Mouse (Mus musculus) right cerebral cortex, postnatal 36 days (tissue): ENCODE measurements around the gene Amz2.
A peak's percentile ranks its signal among the peaks of the same experiment; 100 is the strongest.
"Not testable (repeated sequence)": the region's sequence is repeated elsewhere in the genome, so short reads cannot be mapped to it uniquely, and the experiment has no call there.

Experiments
- DNase-seq, 2 experiments: peaks; one replicate each; pipeline ENCODE4 v3.0.0; 2022; ENCODE audit warnings: low spot score in 2 of 2, mixed read lengths in 1 of 2

The Amz2 gene

GRCm38 (mm10) chr11:109470921-109471861 is 45.4 kb downstream of the Amz2 start:
- no peak for DNase-seq

- DNase-seq, result peak in 1 of 2 experiments; percentile 12
These were observed 46.5 kb downstream of the Amz2 start for GRCm38 (mm10) chr11:109472171-109472691.

GRCm38 (mm10) chr11:109472821-109473170 is 47.0 kb downstream of the Amz2 start:
- DNase-seq, result no peak

- peak; percentile 81 to 87 for DNase-seq
These were observed 47.7 kb downstream of the Amz2 start, which contains the start of the genes Arsg and Slc16a6 for GRCm38 (mm10) chr11:109473171-109474085. Gene Arsg (plus strand): TSS chr11:109473374. Gene Slc16a6 (minus strand): TSS chr11:109473598.

GRCm38 (mm10) chr11:109474086-109474742 is 48.5 kb downstream of the Amz2 start:
- no peak for DNase-seq

- no peak for DNase-seq
These were observed 49.1 kb downstream of the Amz2 start for GRCm38 (mm10) chr11:109474836-109475235.

DNA sequence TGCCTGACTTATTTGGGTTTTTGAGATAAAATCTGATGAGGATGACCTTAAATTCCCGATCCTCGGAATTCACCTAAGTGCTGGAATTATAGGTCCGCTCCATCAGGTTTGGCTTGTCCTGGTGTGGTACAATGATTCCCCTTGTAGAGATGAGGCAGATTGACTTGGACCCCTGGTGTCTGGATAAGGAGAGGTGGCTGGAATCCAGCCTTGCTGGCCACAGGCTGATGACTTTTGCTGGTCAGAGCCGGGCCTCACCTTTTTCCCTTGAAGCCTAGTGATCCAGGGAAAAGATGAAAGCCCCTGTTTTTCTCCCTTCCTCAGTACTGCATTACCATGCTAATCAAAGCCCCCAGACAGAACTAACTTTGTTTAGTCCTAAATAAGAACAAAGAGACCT is 50.0 kb downstream of the Amz2 start:
- no peak for DNase-seq

DNA sequence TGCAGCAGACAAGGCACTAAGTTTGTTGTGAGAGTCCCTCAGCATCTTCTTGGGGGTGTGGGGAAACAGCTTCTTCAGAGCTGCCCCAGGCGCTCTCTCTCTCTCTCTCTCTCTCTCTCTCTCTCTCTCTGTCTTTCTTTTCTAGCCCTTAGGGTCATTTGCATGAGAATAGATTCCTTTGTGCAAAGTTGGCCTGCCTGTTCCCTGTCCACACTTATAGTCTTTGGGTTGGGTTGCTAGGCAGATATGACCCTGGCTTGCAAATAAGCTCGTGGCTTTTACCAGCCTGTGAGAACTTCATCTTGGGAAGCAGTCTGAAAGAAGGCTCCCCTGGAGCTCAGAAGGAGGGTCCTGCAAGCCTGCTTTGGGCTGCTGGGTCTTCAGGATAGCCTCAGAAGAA is 50.5 kb downstream of the Amz2 start:
- no peak for DNase-seq

DNA sequence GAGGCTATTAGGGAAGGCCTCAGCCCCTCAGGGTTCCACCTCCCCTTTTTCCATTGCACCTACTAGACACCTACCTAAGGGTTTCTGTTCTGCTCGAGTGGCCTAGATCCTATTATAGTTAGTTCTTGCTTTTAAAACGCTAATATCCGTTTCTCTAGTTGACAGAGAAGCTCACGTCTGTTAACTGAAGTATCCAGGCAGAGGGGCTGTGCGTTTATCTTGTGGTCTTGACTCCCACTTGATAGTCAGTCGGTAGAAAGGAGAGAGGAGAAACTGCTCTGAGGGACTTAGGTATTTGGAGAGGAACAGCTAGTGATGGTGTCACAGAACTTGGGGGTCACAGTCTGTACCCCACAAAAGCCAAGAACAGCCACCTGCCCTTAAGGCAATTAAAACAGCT is 50.9 kb downstream of the Amz2 start:
- DNase-seq, result no peak

- DNase-seq, result no peak
These were observed 52.0 kb downstream of the Amz2 start for GRCm38 (mm10) chr11:109477606-109478380.

GRCm38 (mm10) chr11:109479575-109480285 is 54.0 kb downstream of the Amz2 start:
- DNase-seq, result no peak

- no peak for DNase-seq
These were observed 54.7 kb downstream of the Amz2 start for GRCm38 (mm10) chr11:109480440-109480839.

GRCm38 (mm10) chr11:109485398-109486045 is 59.8 kb downstream of the Amz2 start:
- peak; percentile 23 to 37 for DNase-seq

GRCm38 (mm10) chr11:109487111-109487510 is 61.4 kb downstream of the Amz2 start:
- DNase-seq, result no peak

DNA sequence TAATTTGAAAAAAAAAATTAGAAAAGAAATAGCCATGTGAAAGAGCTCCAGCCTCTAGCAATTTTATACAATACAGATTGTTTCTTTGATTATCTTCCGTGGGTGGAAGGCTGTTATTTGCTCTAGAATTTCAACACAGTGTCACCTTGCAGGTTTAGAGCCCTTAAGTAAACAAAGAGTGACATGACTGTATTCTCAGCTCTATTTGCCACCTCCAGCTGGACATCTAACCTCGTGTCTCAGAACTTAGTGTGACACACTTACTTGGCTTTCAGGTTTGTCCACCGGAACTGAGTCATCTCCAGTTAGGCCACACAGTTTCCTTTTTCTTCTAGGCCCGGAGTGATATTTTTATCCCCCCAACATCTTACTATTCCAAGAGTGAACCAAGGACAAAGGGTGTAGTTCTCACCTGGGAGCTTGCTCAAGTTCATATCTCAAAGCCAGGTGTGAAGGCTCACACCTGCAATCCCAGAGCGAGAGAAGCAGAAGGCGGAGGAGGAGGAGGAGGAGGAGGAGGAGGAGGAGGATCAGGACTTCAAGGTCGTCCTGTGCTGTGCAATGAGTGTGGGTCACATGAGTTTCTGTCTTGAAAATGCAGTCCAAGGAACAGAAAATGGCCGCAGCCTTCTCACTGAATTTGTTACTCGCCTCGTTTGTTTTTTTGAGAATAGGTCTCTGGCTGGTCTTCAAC is 62.4 kb downstream of the Amz2 start:
- DNase-seq, result no peak

DNA sequence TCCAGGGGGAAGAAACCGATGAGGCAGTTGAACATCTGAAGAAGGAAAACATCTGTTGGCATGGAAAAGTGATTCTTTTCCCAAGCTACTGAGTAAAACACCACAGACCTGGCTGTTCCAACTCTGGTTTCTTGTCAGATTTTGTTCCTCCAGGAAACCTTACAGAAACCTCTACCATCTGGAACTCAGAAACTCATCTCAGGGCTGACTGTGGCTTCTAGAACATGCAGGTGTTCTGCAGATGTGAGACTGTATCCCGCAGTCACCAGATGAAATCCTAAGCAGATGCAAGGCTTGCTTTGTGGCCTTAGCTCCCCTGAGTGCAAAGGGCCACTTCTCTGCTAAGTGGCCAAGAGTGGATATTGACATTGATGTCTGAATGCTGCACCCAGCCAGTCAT is 64.0 kb downstream of the Amz2 start:
- no peak for DNase-seq

DNA sequence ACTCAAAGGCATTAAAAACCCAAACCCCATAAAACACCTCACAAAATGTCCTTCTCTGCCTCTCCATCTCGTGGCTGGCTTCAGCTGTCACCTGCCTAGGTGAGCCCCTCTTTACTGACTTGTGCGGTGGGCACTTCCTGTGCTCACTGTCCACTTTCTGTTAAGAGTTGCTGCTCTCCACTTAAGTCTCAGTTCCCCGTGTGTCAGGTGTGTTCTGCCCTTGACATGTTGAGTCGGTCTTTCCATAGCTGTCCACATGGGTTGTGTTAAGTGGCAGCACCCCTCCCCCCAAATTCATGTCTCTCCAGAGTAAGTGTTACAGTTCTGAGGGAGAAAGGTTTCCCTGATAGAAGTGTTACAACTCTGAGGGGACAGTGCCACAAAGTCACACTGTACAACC is 66.1 kb downstream of the Amz2 start:
- no peak for DNase-seq

DNA sequence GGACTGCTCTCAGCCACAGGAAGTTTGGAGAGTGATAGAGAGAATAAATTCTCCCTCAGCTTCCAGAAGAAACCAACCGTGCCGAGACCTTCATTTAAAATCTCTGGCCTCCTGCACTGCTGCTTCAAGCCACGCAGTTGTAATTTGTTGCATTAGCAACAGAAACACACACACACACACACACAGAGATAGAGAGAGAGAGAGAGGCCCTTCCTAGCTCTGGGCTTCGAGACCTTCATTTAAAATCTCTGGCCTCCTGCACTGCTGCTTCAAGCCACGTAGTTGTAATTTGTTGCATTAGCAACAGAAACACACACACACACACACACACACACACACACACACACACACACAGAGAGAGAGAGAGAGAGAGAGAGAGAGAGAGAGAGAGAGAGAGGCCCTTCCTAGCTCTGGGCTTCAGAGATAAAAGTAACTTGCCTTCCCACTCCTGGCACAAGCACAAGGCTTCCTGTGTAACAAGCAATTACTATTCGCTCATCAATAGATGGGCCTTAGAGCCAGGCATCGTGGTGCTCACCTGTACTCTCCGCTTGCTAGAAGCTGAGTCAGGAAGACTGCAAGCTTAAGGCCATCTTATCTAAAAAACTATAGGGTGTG is 67.2 kb downstream of the Amz2 start:
- not testable (repeated sequence) for DNase-seq
